Mouse (Mus musculus): ENCODE data around the gene Dlg2. TPM values are rescaled to one million over a fixed set of nuclear protein-coding genes. Genes with fewer than 3 reads are reported as not detected.

The Dlg2 gene
- total RNA-seq, 2 experiments from 2014 or later: 295 to 301 TPM

GRCm38 (mm10) chr7:91241718-91242117 is 765.2 kb downstream of the Dlg2 start:
- no peak; the same call in 1 of the 2 replicates for TF ChIP-seq CTCF (IDR thresholded peaks at IDR 0.05)
- Histone ChIP-seq H3K27ac (peak overlapping the region; percentile 82), H3K4me3 (no peak overlapping the region)
- peak in 1 of 2 experiments; percentile 38 for DNase-seq (ENCODE audit: extremely low spot score in 1 of 2, low spot score in 2 of 2)
- intact Hi-C loops (cut with DNase I): no loop called here

DNA sequence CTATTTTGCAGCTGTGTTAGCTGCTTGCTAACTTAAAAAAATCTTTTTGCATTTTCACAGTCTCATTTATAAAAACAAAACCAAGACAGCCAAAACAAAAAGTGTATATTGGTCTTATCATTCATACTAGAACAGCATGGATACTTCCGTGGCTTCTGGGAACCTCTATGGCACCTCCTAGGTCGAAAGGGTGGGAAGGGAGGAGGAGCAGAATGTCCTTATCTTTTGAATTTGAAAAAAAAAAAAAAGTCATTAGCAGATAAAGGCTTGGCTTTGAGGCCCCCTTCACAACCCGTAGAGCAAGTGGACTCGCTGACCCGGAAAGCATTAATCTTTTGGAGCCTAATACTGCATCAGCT is 785.2 kb downstream of the Dlg2 start:
- TF ChIP-seq CTCF (IDR thresholded peaks at IDR 0.05): no peak
- peak overlapping the region; percentile 91 for H3K27ac ChIP-seq
- DNase-seq (ENCODE audit: extremely low spot score in 1 of 2, low spot score in 2 of 2): no peak
- peak overlapping the region; percentile 65 for H3K4me3 ChIP-seq
- intact Hi-C loops (cut with DNase I): loop anchor here (2.0 to 5.0 kb wide), 2 partner anchors 111 to 169 kb away; no protein-coding TSS in a partner anchor

GRCm38 (mm10) chr7:91262031-91262951 is 785.8 kb downstream of the Dlg2 start:
- Histone ChIP-seq H3K4me3 (peak overlapping the region; percentile 65), H3K27ac (peak overlapping the region; percentile 91)
- intact Hi-C loops (cut with DNase I): loop anchor here (2.0 to 5.0 kb wide), 2 partner anchors 110 to 169 kb away; no protein-coding TSS in a partner anchor
- peak; percentile 42 to 44 for DNase-seq (ENCODE audit: extremely low spot score in 1 of 2, low spot score in 2 of 2)
- no peak; the same call in none of the 2 replicates for TF ChIP-seq CTCF (IDR thresholded peaks at IDR 0.05)

DNA sequence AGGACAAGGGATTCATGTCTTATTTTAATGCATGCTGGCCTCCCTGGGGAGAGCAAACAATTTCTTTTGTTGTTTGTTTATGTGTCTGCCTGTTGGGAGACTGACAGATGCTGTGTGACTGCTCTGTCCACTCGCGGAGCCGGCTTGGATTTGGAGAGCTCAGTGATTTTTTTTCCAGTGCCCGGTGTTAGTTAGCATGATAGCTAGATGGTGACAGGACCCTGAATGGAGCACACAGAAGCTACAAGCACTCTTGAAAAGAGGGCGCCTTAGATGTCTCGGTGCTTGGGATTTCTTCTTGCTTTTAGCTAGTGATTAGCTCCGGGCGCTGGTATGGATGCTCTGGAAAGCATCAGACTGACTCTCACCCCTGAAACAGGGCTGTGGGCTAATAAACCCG is 786.5 kb downstream of the Dlg2 start:
- intact Hi-C loops (cut with DNase I): loop anchor here (2.0 to 5.0 kb wide), 2 partner anchors 109 to 168 kb away; no protein-coding TSS in a partner anchor
- Histone ChIP-seq H3K4me3 (peak overlapping the region; percentile 65), H3K27ac (peak overlapping the region; percentile 91)
- peak in 1 of 2 experiments; percentile 16 for DNase-seq (ENCODE audit: extremely low spot score in 1 of 2, low spot score in 2 of 2)
- no peak for TF ChIP-seq CTCF (IDR thresholded peaks at IDR 0.05)

GRCm38 (mm10) chr7:91267764-91268163 is 791.3 kb downstream of the Dlg2 start:
- DNase-seq (ENCODE audit: extremely low spot score in 1 of 2, low spot score in 2 of 2): no peak

GRCm38 (mm10) chr7:91284167-91284566 is 807.7 kb downstream of the Dlg2 start:
- no peak for TF ChIP-seq CTCF (IDR thresholded peaks at IDR 0.05)
- intact Hi-C loops (cut with DNase I): no loop called here
- DNase-seq (ENCODE audit: extremely low spot score in 1 of 2, low spot score in 2 of 2): peak in 1 of 2 experiments; percentile 57
- Histone ChIP-seq H3K4me3 (no peak overlapping the region), H3K27ac (peak overlapping the region; percentile 83)

More at GRCm38 (mm10) chr7:91267764-91268163, 791.3 kb downstream of the Dlg2 start:
- intact Hi-C loops (cut with DNase I): no loop called here
- no peak for TF ChIP-seq CTCF (IDR thresholded peaks at IDR 0.05)
- Histone ChIP-seq H3K4me3 (no peak overlapping the region), H3K27ac (no peak overlapping the region)

DNA sequence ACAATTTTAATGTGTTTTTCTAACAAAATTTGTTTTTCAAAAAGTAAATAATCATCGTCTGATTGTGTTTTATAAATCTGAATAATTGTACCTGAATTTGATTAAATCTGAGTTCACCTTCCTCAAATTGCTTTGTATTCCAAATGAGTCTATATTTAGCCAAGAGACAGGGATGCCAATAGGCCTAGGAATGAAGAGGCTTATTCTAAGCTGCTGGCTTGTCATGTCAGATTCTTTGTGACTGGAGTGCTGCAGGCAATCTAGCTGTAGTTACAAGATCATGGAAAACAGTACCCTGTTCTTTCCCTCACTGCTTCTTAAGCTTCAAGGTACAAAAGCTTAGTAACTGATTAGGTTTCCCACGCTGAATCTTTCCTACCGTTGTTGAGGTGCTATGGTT is 811.9 kb downstream of the Dlg2 start:
- H3K27ac ChIP-seq: no peak overlapping the region
- intact Hi-C loops (cut with DNase I): no loop called here
- no peak for DNase-seq (ENCODE audit: extremely low spot score in 1 of 2, low spot score in 2 of 2)
- no peak overlapping the region for H3K4me3 ChIP-seq
- no peak for TF ChIP-seq CTCF (IDR thresholded peaks at IDR 0.05)

GRCm38 (mm10) chr7:91296127-91296526 is 819.7 kb downstream of the Dlg2 start:
- Histone ChIP-seq H3K4me3 (no peak overlapping the region), H3K27ac (peak overlapping the region; percentile 77)
- TF ChIP-seq CTCF (IDR thresholded peaks at IDR 0.05): no peak
- intact Hi-C loops (cut with DNase I): loop anchor here (5.0 kb wide), 2 partner anchors 71 to 116 kb away; no protein-coding TSS in a partner anchor
- DNase-seq (ENCODE audit: extremely low spot score in 1 of 2, low spot score in 2 of 2): no peak

- TF ChIP-seq CTCF (IDR thresholded peaks at IDR 0.05): no peak
- no peak for DNase-seq (ENCODE audit: extremely low spot score in 1 of 2, low spot score in 2 of 2)
- Histone ChIP-seq H3K27ac (peak overlapping the region; percentile 11; the same call in 1 of the 2 replicates), H3K4me3 (no peak overlapping the region)
- intact Hi-C loops (cut with DNase I): no loop called here
Observed at GRCm38 (mm10) chr7:91311177-91311576, 834.7 kb downstream of the Dlg2 start.

DNA sequence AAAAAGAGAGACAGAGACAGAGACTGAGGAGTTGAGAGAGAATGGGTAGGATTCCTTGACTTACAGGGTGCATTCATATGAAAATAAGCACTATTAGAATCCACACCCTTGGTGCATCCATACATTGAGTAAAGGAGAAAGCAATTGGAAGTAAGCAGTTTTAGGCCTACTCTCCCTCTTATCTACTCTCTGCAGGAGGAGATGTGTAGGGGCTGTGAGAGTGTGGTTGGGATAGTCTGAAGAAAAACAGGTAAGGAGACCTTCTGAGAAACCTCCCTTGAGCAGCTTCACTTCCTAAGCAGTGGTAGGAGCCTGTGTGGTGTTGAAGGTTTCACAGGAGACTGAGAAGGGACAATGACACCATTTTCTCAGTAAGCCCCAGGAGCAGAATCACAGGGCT is 868.6 kb downstream of the Dlg2 start:
- TF ChIP-seq CTCF (IDR thresholded peaks at IDR 0.05): no peak
- Histone ChIP-seq H3K27ac (no peak overlapping the region), H3K4me3 (no peak overlapping the region)
- no peak for DNase-seq (ENCODE audit: extremely low spot score in 1 of 2, low spot score in 2 of 2)
- intact Hi-C loops (cut with DNase I): no loop called here

DNA sequence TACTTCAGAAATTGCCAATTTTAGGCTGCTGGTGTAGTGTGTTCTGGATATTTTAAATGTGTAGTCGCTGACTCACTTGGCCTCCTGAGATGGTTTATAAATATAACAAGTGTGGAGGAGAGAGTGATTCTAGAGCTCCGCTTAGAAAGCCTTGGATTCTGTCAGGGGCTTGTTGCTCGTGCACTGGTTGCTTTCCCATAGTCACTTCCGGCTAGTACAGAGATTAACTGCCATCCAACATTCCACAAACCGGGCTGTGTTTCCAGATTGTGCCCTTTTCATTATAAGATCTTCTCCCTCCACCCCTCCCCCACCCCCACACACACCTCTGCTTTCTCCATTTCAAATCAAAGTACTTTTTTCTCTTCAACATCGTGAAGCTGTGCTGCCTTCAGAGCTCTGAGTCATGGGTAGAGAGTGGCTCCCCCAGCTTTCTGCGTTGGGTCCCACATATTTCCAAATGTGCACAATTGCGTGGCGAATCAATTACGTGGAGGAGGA is 893.4 kb downstream of the Dlg2 start:
- intact Hi-C loops (cut with DNase I): loop anchor here (5.0 kb wide), 3 partner anchors 52 to 108 kb away; no protein-coding TSS in a partner anchor
- H3K4me3 ChIP-seq: no peak overlapping the region
- DNase-seq (ENCODE audit: extremely low spot score in 1 of 2, low spot score in 2 of 2): peak; percentile 42 to 49
- peak overlapping the region; percentile 79 for H3K27ac ChIP-seq
- no peak for TF ChIP-seq CTCF (IDR thresholded peaks at IDR 0.05)

DNA sequence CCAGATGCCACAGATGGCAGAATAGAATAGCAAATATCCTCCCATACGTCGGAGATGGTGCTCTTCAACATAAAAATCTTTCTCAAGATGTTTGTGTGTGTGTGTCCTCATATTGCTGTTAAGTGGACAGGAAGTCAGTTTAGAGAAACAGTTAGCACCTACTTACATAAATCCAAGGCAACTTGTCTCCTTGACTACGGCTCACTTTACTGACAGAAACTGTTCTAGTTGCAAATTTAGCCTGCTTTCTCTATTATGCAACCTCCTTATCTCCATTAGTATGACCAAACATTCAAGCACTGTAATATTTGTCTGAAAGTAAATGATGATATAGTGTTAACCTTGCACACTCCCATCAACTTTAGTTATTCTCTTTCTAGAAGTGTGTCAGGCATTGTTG is 905.8 kb downstream of the Dlg2 start:
- no peak for DNase-seq (ENCODE audit: extremely low spot score in 1 of 2, low spot score in 2 of 2)
- Histone ChIP-seq H3K4me3 (no peak overlapping the region), H3K27ac (peak overlapping the region; percentile 55; the same call in 1 of the 2 replicates)
- intact Hi-C loops (cut with DNase I): no loop called here
- TF ChIP-seq CTCF (IDR thresholded peaks at IDR 0.05): no peak
